In genomic region chr10:93888590-93888934, GRCm38 (mm10) we compare ENCODE assay signal across 8 mouse cellular contexts. TPM values are rescaled to one million over a fixed set of nuclear protein-coding genes. Genes with fewer than 3 reads are reported as not detected.
DNase-seq lines count a peak whose midpoint lies in the region; ATAC-seq and TF ChIP-seq lines count a peak whose summit lies in the region.

No protein-coding gene starts in this region.

- H3K4me1 ChIP-seq in kidney, postnatal 0 days (replicated peaks; ENCODE audit: insufficient read depth, low read length) = 0 out of 2 replicates have a peak, but pooled peaks cover 4% of the 10 kb centered on the region
- H3K4me1 ChIP-seq in embryonic facial prominence, embryonic 10.5 days = peaks cover 16% of the 10 kb centered on the region
- peaks cover 8% of the 10 kb centered on the region for H3K4me1 ChIP-seq in intestine, embryonic 14.5 days (replicated peaks; ENCODE audit: control insufficient read depth, insufficient read depth, low read length)

- no peaks in the 10 kb centered on the region for H3K27me3 ChIP-seq in kidney, postnatal 0 days (ENCODE audit: insufficient read depth, low read length)
- H3K27me3 ChIP-seq in embryonic facial prominence, embryonic 10.5 days (replicated peaks; ENCODE audit: low read depth, poor library complexity, severe bottlenecking) = no peaks in the 10 kb centered on the region
- H3K27me3 ChIP-seq in intestine, embryonic 14.5 days (replicated peaks; ENCODE audit: control insufficient read depth, insufficient read depth, low read length) = no peaks in the 10 kb centered on the region
- no peaks in the 10 kb centered on the region for H3K27me3 ChIP-seq in myocyte (ENCODE audit: control insufficient read depth, insufficient read depth, insufficient read length)

- H3K36me3 ChIP-seq in kidney, postnatal 0 days (ENCODE audit: insufficient read depth, low read length) = peaks cover 6% of the 10 kb centered on the region; the same call in 1 of the 2 replicates
- peaks cover 36% of the 10 kb centered on the region for H3K36me3 ChIP-seq in embryonic facial prominence, embryonic 10.5 days (replicated peaks)
- peaks cover 27% of the 10 kb centered on the region for H3K36me3 ChIP-seq in intestine, embryonic 14.5 days (ENCODE audit: control insufficient read depth, insufficient read depth, low read length)
- peaks cover 12% of the 10 kb centered on the region for H3K36me3 ChIP-seq in myocyte (ENCODE audit: control insufficient read depth, insufficient read depth)

- peaks cover 59% of the 10 kb centered on the region for H3K79me2 ChIP-seq in myocyte (ENCODE audit: control insufficient read depth, insufficient read depth)

- no peak for DNase-seq in kidney, postnatal 0 days (ENCODE audit: low spot score)
- no peak for DNase-seq in kidney, postnatal 4 days
- no peak for DNase-seq in embryonic facial prominence, embryonic 10.5 days (ENCODE audit: low spot score)
- no peak for DNase-seq in intestine, embryonic 14.5 days (ENCODE audit: low spot score)
- DNase-seq in cerebellum, adult 9-11 months = no peak
- DNase-seq in embryo, embryonic 10.5 days (ENCODE audit: low spot score) = no peak
- DNase-seq in right cerebral cortex, postnatal 14 days = no peak

- H3K9me3 ChIP-seq in kidney, postnatal 0 days (replicated peaks; ENCODE audit: low read length) = no peaks in the 10 kb centered on the region
- no peaks in the 10 kb centered on the region for H3K9me3 ChIP-seq in embryonic facial prominence, embryonic 10.5 days
- no peaks in the 10 kb centered on the region for H3K9me3 ChIP-seq in intestine, embryonic 14.5 days (ENCODE audit: control insufficient read depth, low read length)

- 10% methylated on average over 10 of the region's 10 CpGs for WGBS in kidney, postnatal 0 days
- 23% methylated on average over 10 of the region's 10 CpGs for WGBS in embryonic facial prominence, embryonic 10.5 days
- whole genome bisulfite sequencing in intestine, embryonic 14.5 days = 16% methylated on average over 10 of the region's 10 CpGs

- no peak for TF ChIP-seq POLR2A in myocyte (IDR thresholded peaks at IDR 0.05; ENCODE audit: insufficient read length, low read depth)

- no peak for TF ChIP-seq CTCF in kidney, postnatal 0 days (IDR thresholded peaks at IDR 0.05; ENCODE audit: low read depth)

- ATAC-seq in kidney, postnatal 0 days (replicated peaks; ENCODE audit: low FRiP score, low read depth) = no peak
- ATAC-seq in intestine, embryonic 14.5 days (replicated peaks; ENCODE audit: low FRiP score, low TSS enrichment, low read depth) = no peak

- H3K4me3 ChIP-seq in kidney, postnatal 0 days (replicated peaks; ENCODE audit: low read depth, low read length) = peak overlapping the region; percentile 82
- H3K4me3 ChIP-seq in embryonic facial prominence, embryonic 10.5 days = peak overlapping the region; percentile 98
- H3K4me3 ChIP-seq in intestine, embryonic 14.5 days (ENCODE audit: low read depth, low read length) = peak overlapping the region; percentile 97
- peak overlapping the region; percentile 98 for H3K4me3 ChIP-seq in myocyte

- H3K9ac ChIP-seq in kidney, postnatal 0 days (ENCODE audit: low read depth, low read length) = peak overlapping the region; percentile 81
- H3K9ac ChIP-seq in intestine, embryonic 14.5 days (ENCODE audit: low read length) = peak overlapping the region; percentile 95

- peak overlapping the region; percentile 75 for H3K4me2 ChIP-seq in kidney, postnatal 0 days (ENCODE audit: low read length)
- H3K4me2 ChIP-seq in intestine, embryonic 14.5 days (ENCODE audit: low read length) = peak overlapping the region; percentile 88
- peak overlapping the region; percentile 100 for H3K4me2 ChIP-seq in myocyte (ENCODE audit: low read depth)

- H3K27ac ChIP-seq in kidney, postnatal 0 days = no peak overlapping the region
- peak overlapping the region; percentile 95 for H3K27ac ChIP-seq in embryonic facial prominence, embryonic 10.5 days (replicated peaks)
- H3K27ac ChIP-seq in intestine, embryonic 14.5 days (ENCODE audit: low read depth) = no peak overlapping the region

- H3ac ChIP-seq in myocyte (ENCODE audit: control insufficient read depth, insufficient read length) = peak overlapping the region; percentile 64

TF ChIP-seq in myocyte, 11 proteins besides CTCF, POLR2A, EP300 and RAD21:
- TF ChIP-seq TCF12 (IDR thresholded peaks at IDR 0.05; ENCODE audit: insufficient read depth, poor library complexity, severe bottlenecking) (no peak), TCF3 (IDR thresholded peaks at IDR 0.05; ENCODE audit: insufficient read length, low read depth) (no peak)

RNA-seq across cellular contexts. Expression of gene Metap2, which starts 8.3 kb away (rescaled TPM):
- 187 and 188 TPM in 2 replicates for polyA plus RNA-seq in kidney, postnatal 0 days (2015; fragmentation: Nextera tagmentation; extraction: Ambion mirVana)
- 243 and 251 TPM in 2 replicates for polyA plus RNA-seq in embryonic facial prominence, embryonic 10.5 days (2016; fragmentation: Nextera tagmentation; extraction: Ambion mirVana)
- 206 and 207 TPM in 2 replicates for polyA plus RNA-seq in intestine, embryonic 14.5 days (2014; fragmentation: Nextera tagmentation; extraction: Ambion mirVana)
- polyA plus RNA-seq in myocyte (2012; fragmentation: generic; extraction: Trizol) = 171 TPM

RNA-seq across cellular contexts. Expression of gene Usp44, which starts 57.2 kb away (rescaled TPM):
- polyA plus RNA-seq in kidney, postnatal 0 days (2015; fragmentation: Nextera tagmentation; extraction: Ambion mirVana) = 0.18 and 0.34 TPM in 2 replicates
- 6.6 and 7.7 TPM in 2 replicates for polyA plus RNA-seq in embryonic facial prominence, embryonic 10.5 days (2016; fragmentation: Nextera tagmentation; extraction: Ambion mirVana)
- polyA plus RNA-seq in intestine, embryonic 14.5 days (2014; fragmentation: Nextera tagmentation; extraction: Ambion mirVana) = 0.38 and 0.86 TPM in 2 replicates
- polyA plus RNA-seq in myocyte (2012; fragmentation: generic; extraction: Trizol) = 0.17 TPM
